Mouse (Mus musculus): ENCODE data around the gene Slc25a42.

GRCm38 (mm10) chr8:70240642-70241041 lies 28.5 kb upstream of the Slc25a42 start:
- TF ChIP-seq CTCF (IDR thresholded peaks at IDR 0.05; ENCODE audit: low read depth) (peak; percentile 44), EP300 (IDR thresholded peaks at IDR 0.05; ENCODE audit: low read depth) (no peak)

Measured in liver, postnatal 0 days (tissue).